Mouse (Mus musculus): ENCODE measurements around the gene Pitpna.
A peak's percentile ranks its signal among the peaks of the same experiment; 100 is the strongest.

The Pitpna gene

GRCm38 (mm10) chr11:75660941-75661800 lies 73.3 kb downstream of the Pitpna start:
- no peak for DNase-seq

GRCm38 (mm10) chr11:75662131-75662530 lies 74.2 kb downstream of the Pitpna start:
- DNase-seq: no peak

GRCm38 (mm10) chr11:75666296-75666695 lies 78.4 kb downstream of the Pitpna start:
- DNase-seq: no peak

GRCm38 (mm10) chr11:75668621-75669020 lies 80.7 kb downstream of the Pitpna start:
- no peak for DNase-seq

- DNase-seq: no peak
Measured at GRCm38 (mm10) chr11:75669176-75669852, 81.4 kb downstream of the Pitpna start.

- no peak for DNase-seq
Measured at GRCm38 (mm10) chr11:75669853-75670200, 81.9 kb downstream of the Pitpna start.

- no peak for DNase-seq
Measured at GRCm38 (mm10) chr11:75671426-75672180, 83.7 kb downstream of the Pitpna start.

GRCm38 (mm10) chr11:75673411-75673810 lies 85.5 kb downstream of the Pitpna start:
- DNase-seq: no peak

- no peak for DNase-seq
Measured at GRCm38 (mm10) chr11:75674875-75675274, 87.0 kb downstream of the Pitpna start.

- DNase-seq: peak; percentile 33
Measured at GRCm38 (mm10) chr11:75677881-75678746, 90.2 kb downstream of the Pitpna start.
